Mouse (Mus musculus) spleen, postnatal 4 days (tissue): ENCODE data around the gene Cacna1f.

Experiments
- DNase-seq, 2 experiments: peaks; one replicate each; pipeline ENCODE4 v3.0.0; 2022; ENCODE audit warnings: low spot score in 2 of 2

Cacna1f gene

GRCm38 (mm10) chrX:7632560-7632959, 25.7 kb downstream of the Cacna1f start:
- no peak for DNase-seq

- no peak for DNase-seq
Measured at GRCm38 (mm10) chrX:7635101-7635500, 28.2 kb downstream of the Cacna1f start.

GRCm38 (mm10) chrX:7638401-7639091, 31.7 kb downstream of the Cacna1f start, which contains the start of gene Syp:
Gene Syp, plus strand, starts transcription at chrX:7638471.
- peak; percentile 86 to 93 for DNase-seq

- DNase-seq: no peak
Measured at GRCm38 (mm10) chrX:7639536-7640325, 32.8 kb downstream of the Cacna1f start.

- no peak for DNase-seq
Measured at GRCm38 (mm10) chrX:7640785-7641184, 33.9 kb downstream of the Cacna1f start.

- peak; percentile 77 to 91 for DNase-seq
Measured at GRCm38 (mm10) chrX:7645349-7645748, 38.5 kb downstream of the Cacna1f start.

GRCm38 (mm10) chrX:7648671-7649304, 41.9 kb downstream of the Cacna1f start:
- peak; percentile 83 to 86 for DNase-seq

- peak; percentile 40 to 74 for DNase-seq
Measured at GRCm38 (mm10) chrX:7657221-7657639, 50.3 kb downstream of the Cacna1f start, which contains the start of gene Prickle3. Gene Prickle3, plus strand, starts transcription at chrX:7657260.

GRCm38 (mm10) chrX:7658031-7658784, 51.3 kb downstream of the Cacna1f start:
- DNase-seq: no peak

- DNase-seq: no peak
Measured at GRCm38 (mm10) chrX:7658785-7659589, 52.1 kb downstream of the Cacna1f start.

GRCm38 (mm10) chrX:7661086-7661485, 54.2 kb downstream of the Cacna1f start:
- DNase-seq: no peak

- no peak for DNase-seq
Measured at GRCm38 (mm10) chrX:7662936-7663335, 56.1 kb downstream of the Cacna1f start.

- DNase-seq: no peak
Measured at GRCm38 (mm10) chrX:7664791-7665190, 57.9 kb downstream of the Cacna1f start.

GRCm38 (mm10) chrX:7665739-7666502, 59.0 kb downstream of the Cacna1f start:
- DNase-seq: no peak

GRCm38 (mm10) chrX:7670390-7670881, 63.6 kb downstream of the Cacna1f start:
- peak; percentile 66 to 81 for DNase-seq

GRCm38 (mm10) chrX:7670921-7671623, 64.2 kb downstream of the Cacna1f start, which contains the start of gene Plp2:
Gene Plp2, minus strand, starts transcription at chrX:7671390.
- peak; percentile 38 to 72 for DNase-seq

GRCm38 (mm10) chrX:7672739-7673138, 65.9 kb downstream of the Cacna1f start:
- DNase-seq: no peak

- peak; percentile 47 to 68 for DNase-seq
Measured at GRCm38 (mm10) chrX:7673578-7674281, 66.8 kb downstream of the Cacna1f start.
